Mouse (Mus musculus) heart, adult 2 months (tissue): ENCODE results near the gene Minpp1.

Experiments used
- CTCF ChIP-seq: fragments of 200-600 bp; IDR thresholded peaks from 2 replicates; pipeline ENCODE4 v1.8.1; 2022; ENCODE audit warnings: antibody characterized with exemption, mild to moderate bottlenecking, moderate library complexity
- POLR2A ChIP-seq: fragments of 200-500 bp; IDR thresholded peaks from 2 replicates; pipeline ENCODE4 v1.6.1; 2011; ENCODE audit warnings: mild to moderate bottlenecking, low read depth, low read length, control low read depth; ENCODE audit not compliant: insufficient read depth

- TF ChIP-seq POLR2A (peak; percentile 44; the same call in 1 of the 2 replicates), CTCF (no peak)
These were observed at the start of gene Minpp1 for GRCm38 (mm10) chr19:32485681-32486105.
